Mouse (Mus musculus): ENCODE results near the gene Pax9. TPM values are rescaled to one million over a fixed set of nuclear protein-coding genes. Genes with fewer than 3 reads are reported as not detected.
A peak's percentile ranks its signal among the peaks of the same experiment; 100 is the strongest.

The Pax9 gene
- polyA plus RNA-seq, 1 experiment from 2014 or later: 0.04 TPM

- H3K4me2 ChIP-seq (ENCODE audit: low read length): no peak overlapping the region
- ATAC-seq (replicated peaks; ENCODE audit: low FRiP score, low read depth) (no peak), DNase-seq (ENCODE audit: low spot score) (no peak)
- H3K27me3 ChIP-seq (ENCODE audit: insufficient read depth, low read length): peaks cover 88% of the 10 kb centered on the region
- H3K4me1 ChIP-seq (replicated peaks; ENCODE audit: insufficient read depth, low read length): no peaks in the 10 kb centered on the region
- 5% methylated on average over 15 of the region's 15 CpGs for WGBS
- H3K27ac ChIP-seq: no peak overlapping the region
- no peak for TF ChIP-seq CTCF (IDR thresholded peaks at IDR 0.05; ENCODE audit: low read depth)
- no peak overlapping the region for H3K9ac ChIP-seq (ENCODE audit: low read depth, low read length)
- no peaks in the 10 kb centered on the region for H3K36me3 ChIP-seq (ENCODE audit: insufficient read depth, low read length)
- no peaks in the 10 kb centered on the region for H3K9me3 ChIP-seq (replicated peaks; ENCODE audit: low read length)
- no peak overlapping the region for H3K4me3 ChIP-seq (replicated peaks; ENCODE audit: low read depth, low read length)
These were observed 3.7 kb upstream of the Pax9 start for GRCm38 (mm10) chr12:56687640-56688481.

- Histone ChIP-seq H3K4me1 (replicated peaks; ENCODE audit: insufficient read depth, low read length) (no peaks in the 10 kb centered on the region), H3K36me3 (ENCODE audit: insufficient read depth, low read length) (no peaks in the 10 kb centered on the region), H3K9ac (ENCODE audit: low read depth, low read length) (no peak overlapping the region), H3K9me3 (replicated peaks; ENCODE audit: low read length) (no peaks in the 10 kb centered on the region), H3K4me3 (replicated peaks; ENCODE audit: low read depth, low read length) (no peak overlapping the region), H3K27ac (no peak overlapping the region), H3K4me2 (ENCODE audit: low read length) (no peak overlapping the region), H3K27me3 (ENCODE audit: insufficient read depth, low read length) (peaks cover 91% of the 10 kb centered on the region)
- ATAC-seq (replicated peaks; ENCODE audit: low FRiP score, low read depth): no peak
- no peak for DNase-seq (ENCODE audit: low spot score)
- WGBS: 4% methylated on average over 10 of the region's 10 CpGs
- TF ChIP-seq CTCF (IDR thresholded peaks at IDR 0.05; ENCODE audit: low read depth): no peak
These were observed 3.1 kb upstream of the Pax9 start for GRCm38 (mm10) chr12:56688482-56688840.

- DNase-seq (ENCODE audit: low spot score) (no peak), ATAC-seq (replicated peaks; ENCODE audit: low FRiP score, low read depth) (no peak)
- H3K9me3 ChIP-seq (replicated peaks; ENCODE audit: low read length): no peaks in the 10 kb centered on the region
- no peak overlapping the region for H3K4me3 ChIP-seq (replicated peaks; ENCODE audit: low read depth, low read length)
- H3K27me3 ChIP-seq (ENCODE audit: insufficient read depth, low read length): peaks cover 92% of the 10 kb centered on the region
- 2% methylated on average over 8 of the region's 8 CpGs for WGBS
- H3K36me3 ChIP-seq (ENCODE audit: insufficient read depth, low read length): no peaks in the 10 kb centered on the region
- no peaks in the 10 kb centered on the region for H3K4me1 ChIP-seq (replicated peaks; ENCODE audit: insufficient read depth, low read length)
- TF ChIP-seq CTCF (IDR thresholded peaks at IDR 0.05; ENCODE audit: low read depth): no peak
- no peak overlapping the region for H3K4me2 ChIP-seq (ENCODE audit: low read length)
- H3K9ac ChIP-seq (ENCODE audit: low read depth, low read length): no peak overlapping the region
- H3K27ac ChIP-seq: no peak overlapping the region
These were observed 2.6 kb upstream of the Pax9 start for GRCm38 (mm10) chr12:56688920-56689319.

GRCm38 (mm10) chr12:56689331-56689730 lies 2.2 kb upstream of the Pax9 start:
- peaks cover 91% of the 10 kb centered on the region for H3K27me3 ChIP-seq (ENCODE audit: insufficient read depth, low read length)
- no peak for DNase-seq (ENCODE audit: low spot score)
- no peak for TF ChIP-seq CTCF (IDR thresholded peaks at IDR 0.05; ENCODE audit: low read depth)
- H3K9ac ChIP-seq (ENCODE audit: low read depth, low read length): no peak overlapping the region
- 3% methylated on average over 10 of the region's 10 CpGs for WGBS
- H3K27ac ChIP-seq: no peak overlapping the region
- no peaks in the 10 kb centered on the region for H3K9me3 ChIP-seq (replicated peaks; ENCODE audit: low read length)
- H3K4me2 ChIP-seq (ENCODE audit: low read length): no peak overlapping the region
- no peak for ATAC-seq (replicated peaks; ENCODE audit: low FRiP score, low read depth)
- no peaks in the 10 kb centered on the region for H3K36me3 ChIP-seq (ENCODE audit: insufficient read depth, low read length)
- H3K4me1 ChIP-seq (replicated peaks; ENCODE audit: insufficient read depth, low read length): no peaks in the 10 kb centered on the region
- H3K4me3 ChIP-seq (replicated peaks; ENCODE audit: low read depth, low read length): no peak overlapping the region

- no peak overlapping the region for H3K9ac ChIP-seq (ENCODE audit: low read depth, low read length)
- no peak overlapping the region for H3K4me3 ChIP-seq (replicated peaks; ENCODE audit: low read depth, low read length)
- H3K4me2 ChIP-seq (ENCODE audit: low read length): no peak overlapping the region
- ATAC-seq (replicated peaks; ENCODE audit: low FRiP score, low read depth) (no peak), DNase-seq (ENCODE audit: low spot score) (peak; percentile 52)
- under 1% methylated on average over 25 of the region's 25 CpGs for WGBS
- no peaks in the 10 kb centered on the region for H3K4me1 ChIP-seq (replicated peaks; ENCODE audit: insufficient read depth, low read length)
- H3K9me3 ChIP-seq (replicated peaks; ENCODE audit: low read length): no peaks in the 10 kb centered on the region
- TF ChIP-seq CTCF (IDR thresholded peaks at IDR 0.05; ENCODE audit: low read depth): peak; percentile 65
- H3K36me3 ChIP-seq (ENCODE audit: insufficient read depth, low read length): no peaks in the 10 kb centered on the region
- H3K27me3 ChIP-seq (ENCODE audit: insufficient read depth, low read length): peaks cover 91% of the 10 kb centered on the region
- H3K27ac ChIP-seq: no peak overlapping the region
These were observed 1.8 kb upstream of the Pax9 start for GRCm38 (mm10) chr12:56689736-56690135.

- Histone ChIP-seq H3K4me3 (replicated peaks; ENCODE audit: low read depth, low read length) (no peak overlapping the region), H3K4me2 (ENCODE audit: low read length) (no peak overlapping the region), H3K9me3 (replicated peaks; ENCODE audit: low read length) (no peaks in the 10 kb centered on the region), H3K27me3 (ENCODE audit: insufficient read depth, low read length) (peaks cover 95% of the 10 kb centered on the region), H3K4me1 (replicated peaks; ENCODE audit: insufficient read depth, low read length) (peaks cover 2% of the 10 kb centered on the region; the same call in 1 of the 2 replicates), H3K36me3 (ENCODE audit: insufficient read depth, low read length) (no peaks in the 10 kb centered on the region), H3K9ac (ENCODE audit: low read depth, low read length) (no peak overlapping the region), H3K27ac (no peak overlapping the region)
- no peak for TF ChIP-seq CTCF (IDR thresholded peaks at IDR 0.05; ENCODE audit: low read depth)
- ATAC-seq (replicated peaks; ENCODE audit: low FRiP score, low read depth) (no peak), DNase-seq (ENCODE audit: low spot score) (no peak)
- 3% methylated on average over 16 of the region's 16 CpGs for WGBS
These were observed 1.2 kb upstream of the Pax9 start for GRCm38 (mm10) chr12:56690366-56690765.
